Mouse (Mus musculus) brain, embryonic 14.5 days (tissue): ENCODE results near the gene Disp1.

Experiments used
- CTCF ChIP-seq: fragments of 200-500 bp; IDR thresholded peaks from 2 replicates; pipeline ENCODE4 v1.5.1; 2012; ENCODE audit warnings: inconsistent platforms, mild to moderate bottlenecking, moderate library complexity, borderline replicate concordance; ENCODE audit not compliant: insufficient read depth, insufficient read length; ENCODE audit errors: extremely low read depth
- POLR2A ChIP-seq: fragments of 200-500 bp; IDR thresholded peaks from 2 replicates; pipeline ENCODE4 v1.6.1; 2012; ENCODE audit warnings: mild to moderate bottlenecking, inconsistent platforms, borderline replicate concordance; ENCODE audit not compliant: poor library complexity, insufficient read depth, insufficient read length, severe bottlenecking; ENCODE audit errors: extremely low read depth

- TF ChIP-seq POLR2A: no peak
- TF ChIP-seq CTCF: no peak
Measured at GRCm38 (mm10) chr1:183069954-183070649, 151.2 kb downstream of the Disp1 start.
